Mouse (Mus musculus) gonadal fat pad, adult 2 months (tissue): ENCODE data around the gene Depp1. TPM values are rescaled to one million over a fixed set of nuclear protein-coding genes. Genes with fewer than 3 reads are reported as not detected.

Source experiments
- DNase-seq: peaks from one replicate; pipeline ENCODE4 v3.0.0-alpha.2; 2012; ENCODE audit warnings: low read depth
- polyA plus RNA-seq: library from polyadenylated mRNA; depleted of rRNA; stranded (reverse); fragments of >200 nt; gene quantifications from 2 replicates; pipeline ENCODE4 v1.2.3, GENCODE M21; 2012; rRNA removed

Gene Depp1
- polyA plus RNA-seq, 1 experiment, result 35.2 TPM

- no peak for DNase-seq
Measured at GRCm38 (mm10) chr6:116682317-116682716, 31.9 kb downstream of the Depp1 start.

GRCm38 (mm10) chr6:116693639-116694038 lies 43.2 kb downstream of the Depp1 start:
- no peak for DNase-seq

GRCm38 (mm10) chr6:116694346-116694745 lies 43.9 kb downstream of the Depp1 start:
- DNase-seq, result no peak

GRCm38 (mm10) chr6:116697413-116697812 lies 47.0 kb downstream of the Depp1 start:
- DNase-seq, result no peak

GRCm38 (mm10) chr6:116697896-116698425 lies 47.6 kb downstream of the Depp1 start:
- DNase-seq, result no peak

GRCm38 (mm10) chr6:116700821-116701220 lies 50.4 kb downstream of the Depp1 start:
- DNase-seq, result no peak

Other genes with a start within 250 kb of the Depp1 start
- gene Alox5, start 189.4 kb upstream of the Depp1 start, polyA plus RNA-seq, result 14.0 and 15.1 TPM in 2 replicates
- gene Olfr211, start 161.5 kb upstream of the Depp1 start, polyA plus RNA-seq, result not detected in 2 replicates
- 0.09 TPM in 1 of 2 replicates, not detected in the other for gene Olfr212, start 144.1 kb upstream of the Depp1 start, polyA plus RNA-seq
- not detected in 2 replicates for gene Olfr213, start 112.2 kb upstream of the Depp1 start, polyA plus RNA-seq
- 0.09 and 0.14 TPM in 2 replicates for gene Gm5580, start 99.5 kb upstream of the Depp1 start, polyA plus RNA-seq
- not detected in 2 replicates for gene Olfr214, start 96.4 kb upstream of the Depp1 start, polyA plus RNA-seq
- gene Olfr215, start 66.4 kb upstream of the Depp1 start, polyA plus RNA-seq, result not detected in 2 replicates
- 10.0 and 11.2 TPM in 2 replicates for gene Zfp422, start 21.6 kb upstream of the Depp1 start, polyA plus RNA-seq
- 13.9 and 14.6 TPM in 2 replicates for gene Rassf4, start 23.3 kb downstream of the Depp1 start, polyA plus RNA-seq
- 0.01 and 0.03 TPM in 2 replicates for gene Tmem72, start 66.3 kb downstream of the Depp1 start, polyA plus RNA-seq